Mouse (Mus musculus): ENCODE measurements around the gene Slc3a2. TPM values are rescaled to one million over a fixed set of nuclear protein-coding genes. Genes with fewer than 3 reads are reported as not detected.

The Slc3a2 gene
- 327 TPM for polyA plus RNA-seq (2014; fragmentation: Illumina TruSeq; extraction: RNeasy Lipid Tissue Mini Kit (QIAGEN cat#74804); ENCODE audit: low read depth, low replicate concordance)

GRCm38 (mm10) chr19:8722907-8723573 lies at the start of gene Slc3a2:
TSS of gene Slc3a2 (minus strand) at chr19:8723369.

DNA sequence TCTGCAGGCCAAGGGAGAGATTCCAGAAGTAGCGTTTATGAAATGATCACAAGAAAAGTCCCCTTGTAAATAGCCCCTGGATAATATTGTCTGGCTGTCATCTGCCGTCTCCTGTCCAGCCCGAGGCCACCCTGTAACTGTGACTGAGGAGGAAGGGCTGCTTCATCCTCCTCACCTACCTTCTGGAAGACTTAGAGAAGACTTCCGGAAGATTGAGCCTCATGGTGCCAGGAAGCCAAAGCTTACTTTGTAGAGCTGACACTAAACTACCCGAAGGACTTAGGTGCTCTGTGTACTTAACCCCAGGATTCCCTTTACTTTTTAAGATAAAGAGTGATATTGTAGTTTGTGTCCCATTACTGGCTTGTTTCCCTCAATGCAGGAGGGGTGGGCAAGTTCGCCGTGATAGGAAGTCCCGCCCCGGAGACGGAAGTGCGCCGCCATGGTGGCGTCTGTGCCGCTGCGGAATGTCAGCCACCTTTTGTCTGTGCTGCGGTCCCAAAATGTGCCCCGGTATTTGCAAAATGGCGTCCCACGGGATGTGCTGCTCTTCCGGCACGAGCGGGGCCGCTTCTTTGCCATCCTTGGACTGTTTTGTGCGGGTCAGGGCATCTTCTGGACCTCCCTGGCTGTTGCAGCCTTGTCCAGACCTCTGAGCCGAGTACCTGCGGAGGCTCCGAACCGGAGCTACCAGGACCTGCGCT lies 47.5 kb upstream of the Slc3a2 start, which contains the start of gene Tmem223:
TSS of gene Tmem223 (plus strand) at position 430 of the 704 bp plus-strand sequence.

DNA sequence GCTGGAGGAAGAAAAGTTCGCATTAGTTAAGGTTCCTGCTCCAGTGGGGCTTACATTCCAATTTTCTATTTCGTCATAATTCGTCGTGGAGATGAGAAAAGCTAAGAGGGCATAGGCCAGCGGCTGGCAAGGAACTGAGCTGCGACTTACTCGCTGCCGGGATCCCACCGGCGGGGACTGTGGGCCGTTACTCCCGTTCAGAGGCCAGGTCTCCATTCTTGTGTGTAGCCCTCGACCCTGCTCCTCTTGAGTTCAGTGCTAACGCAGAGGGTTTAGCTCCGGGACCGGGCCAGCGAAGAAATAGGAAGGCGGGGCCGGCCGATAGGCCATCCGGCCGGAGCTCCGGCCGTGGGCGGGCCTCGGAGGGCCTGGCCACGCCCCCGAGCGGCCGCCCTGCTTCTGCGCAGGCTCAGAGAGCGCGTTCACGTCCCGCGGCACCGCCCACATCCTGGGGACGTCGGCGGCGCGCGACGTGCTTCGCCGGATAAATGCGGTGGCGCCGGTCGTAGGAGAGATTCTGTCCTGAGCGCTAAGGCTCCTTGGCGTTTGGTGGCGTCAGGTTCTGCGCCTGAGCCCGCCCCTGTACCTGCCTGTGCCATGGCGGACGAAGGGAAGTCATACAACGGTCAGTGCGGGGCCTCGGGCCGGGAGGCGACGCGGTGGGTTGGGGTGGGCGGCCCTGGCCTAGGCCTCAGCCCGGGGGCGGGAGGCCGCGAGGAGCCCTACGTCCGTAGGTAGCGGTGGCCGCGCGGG lies 33.6 kb upstream of the Slc3a2 start, which contains the start of gene Nxf1:
TSS of gene Nxf1 (plus strand) at position 439 of the 753 bp plus-strand sequence.

DNA sequence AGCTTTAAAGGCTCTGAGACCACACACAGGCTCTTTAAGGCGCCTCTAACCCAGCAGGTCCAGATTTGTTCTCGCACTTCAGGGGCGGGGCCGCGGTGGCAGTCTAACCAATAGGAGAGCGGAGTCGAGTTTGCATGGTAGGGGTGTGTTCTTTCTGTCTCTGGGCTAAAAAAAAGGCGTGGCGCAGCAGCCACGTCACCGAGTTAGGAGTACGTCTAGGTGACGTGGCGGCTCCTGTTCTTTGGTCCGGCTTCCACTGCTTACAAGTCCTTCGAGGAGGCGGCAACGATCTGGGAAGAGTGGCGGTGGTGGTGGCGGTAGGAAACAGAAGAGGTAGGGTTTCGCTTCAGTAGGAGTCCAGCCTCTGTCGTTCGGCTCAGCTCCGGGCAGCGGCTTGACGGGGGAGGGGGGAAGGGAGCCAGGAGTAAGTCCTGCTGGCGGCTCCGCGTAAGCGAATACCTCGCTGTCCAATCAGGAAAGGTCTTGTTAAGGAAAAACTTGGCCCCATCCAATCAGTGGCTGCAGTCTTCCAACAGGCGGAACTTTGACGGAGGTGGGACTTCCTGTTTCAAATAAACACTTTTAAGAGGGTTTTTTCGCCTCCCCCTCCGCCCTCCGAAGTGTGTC lies 18.2 kb upstream of the Slc3a2 start, which contains the start of gene Stx5a:
TSS of gene Stx5a (plus strand) at position 171 of the 627 bp plus-strand sequence.

GRCm38 (mm10) chr19:8740603-8741002 lies 17.4 kb upstream of the Slc3a2 start, which contains the start of gene 1700092M07Rik:
TSS of gene 1700092M07Rik (plus strand) at chr19:8740718.

DNA sequence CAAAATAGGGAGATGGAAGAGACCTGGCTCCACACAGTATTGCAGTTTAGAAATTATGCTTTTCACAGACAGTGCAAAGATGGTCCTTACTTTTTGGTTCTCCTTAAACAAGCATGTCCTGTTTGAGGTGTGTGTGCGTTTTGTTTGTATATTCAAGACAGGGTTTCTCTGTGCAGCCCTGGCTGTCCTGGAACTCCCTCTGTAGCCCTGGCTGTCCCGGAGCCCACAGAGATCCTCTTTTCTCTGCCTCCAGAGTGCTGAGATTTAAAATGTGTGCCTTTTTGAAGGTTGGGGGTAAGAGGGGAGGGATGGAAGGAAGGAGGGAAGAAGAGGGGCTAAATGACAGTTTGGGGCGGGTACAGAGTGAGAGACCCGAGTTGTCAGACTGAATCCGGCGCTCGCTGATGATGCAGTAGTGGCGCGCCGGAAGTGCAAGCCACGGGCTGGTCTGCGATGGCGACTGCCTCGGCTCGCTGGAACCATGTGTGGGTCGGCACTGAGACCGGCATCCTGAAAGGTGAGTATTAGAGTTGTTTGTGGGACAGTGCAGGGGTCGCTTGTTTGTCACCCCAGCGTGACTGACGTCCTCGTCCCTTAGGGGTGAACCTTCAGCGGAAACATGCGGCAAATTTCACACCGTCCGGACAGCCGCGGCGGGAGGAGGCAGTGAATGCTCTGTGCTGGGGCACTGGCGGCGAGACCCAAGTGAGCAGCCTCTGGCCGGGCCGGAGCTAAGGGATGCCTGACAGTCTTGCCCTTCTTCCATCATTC lies 12.4 kb upstream of the Slc3a2 start, which contains the start of gene Wdr74:
TSS of gene Wdr74 (plus strand) at position 439 of the 771 bp plus-strand sequence.

DNA sequence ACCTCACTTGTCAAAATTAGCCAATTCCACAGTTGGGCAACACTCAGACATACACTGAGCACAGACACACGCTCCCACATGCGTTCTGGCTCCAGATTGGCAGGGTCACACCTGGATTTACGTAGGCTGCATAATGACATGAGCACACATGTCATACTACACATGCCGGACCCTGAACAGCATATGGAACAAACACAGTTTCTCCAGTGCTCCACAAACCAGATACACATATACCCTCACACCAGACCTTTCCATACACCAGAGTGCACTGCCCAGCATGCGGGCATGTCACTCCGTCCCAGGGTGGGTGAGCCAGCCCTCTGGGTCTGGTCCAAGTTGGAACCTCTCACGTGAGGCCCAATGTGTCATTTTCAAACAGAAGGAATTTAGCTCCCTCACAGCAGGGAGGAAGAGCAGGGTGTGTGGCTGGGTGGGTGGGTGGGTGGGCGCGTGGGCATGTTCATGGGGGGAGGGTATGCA lies 59.8 kb downstream of the Slc3a2 start, which contains the start of gene Chrm1:
TSS of gene Chrm1 (plus strand) at position 430 of the 480 bp plus-strand sequence.

Other genes with a start within 250 kb of the Slc3a2 start
- gene Slc22a8, start 132.1 kb downstream of the Slc3a2 start, polyA plus RNA-seq (2014; fragmentation: Illumina TruSeq; extraction: RNeasy Lipid Tissue Mini Kit (QIAGEN cat#74804); ENCODE audit: low read depth, low replicate concordance), result 0.11 TPM
- not detected for gene Slc22a6, start 105.3 kb downstream of the Slc3a2 start, polyA plus RNA-seq (2014; fragmentation: Illumina TruSeq; extraction: RNeasy Lipid Tissue Mini Kit (QIAGEN cat#74804); ENCODE audit: low read depth, low replicate concordance)
- gene Chrm1, start 59.6 kb downstream of the Slc3a2 start, polyA plus RNA-seq (2014; fragmentation: Illumina TruSeq; extraction: RNeasy Lipid Tissue Mini Kit (QIAGEN cat#74804); ENCODE audit: low read depth, low replicate concordance), result 0.06 TPM
- 31.3 TPM for gene Wdr74, start 12.5 kb upstream of the Slc3a2 start, polyA plus RNA-seq (2014; fragmentation: Illumina TruSeq; extraction: RNeasy Lipid Tissue Mini Kit (QIAGEN cat#74804); ENCODE audit: low read depth, low replicate concordance)
- 12.2 TPM for gene 1700092M07Rik, start 17.3 kb upstream of the Slc3a2 start, polyA plus RNA-seq (2014; fragmentation: Illumina TruSeq; extraction: RNeasy Lipid Tissue Mini Kit (QIAGEN cat#74804); ENCODE audit: low read depth, low replicate concordance)
- gene Stx5a, start 18.0 kb upstream of the Slc3a2 start, polyA plus RNA-seq (2014; fragmentation: Illumina TruSeq; extraction: RNeasy Lipid Tissue Mini Kit (QIAGEN cat#74804); ENCODE audit: low read depth, low replicate concordance), result 114 TPM
- 150 TPM for gene Nxf1, start 33.7 kb upstream of the Slc3a2 start, polyA plus RNA-seq (2014; fragmentation: Illumina TruSeq; extraction: RNeasy Lipid Tissue Mini Kit (QIAGEN cat#74804); ENCODE audit: low read depth, low replicate concordance)
- gene Tmem223, start 47.6 kb upstream of the Slc3a2 start, polyA plus RNA-seq (2014; fragmentation: Illumina TruSeq; extraction: RNeasy Lipid Tissue Mini Kit (QIAGEN cat#74804); ENCODE audit: low read depth, low replicate concordance), result 77.8 TPM
- 54.7 TPM for gene Tmem179b, start 51.1 kb upstream of the Slc3a2 start, polyA plus RNA-seq (2014; fragmentation: Illumina TruSeq; extraction: RNeasy Lipid Tissue Mini Kit (QIAGEN cat#74804); ENCODE audit: low read depth, low replicate concordance)
- 12.1 TPM for gene Taf6l, start 63.0 kb upstream of the Slc3a2 start, polyA plus RNA-seq (2014; fragmentation: Illumina TruSeq; extraction: RNeasy Lipid Tissue Mini Kit (QIAGEN cat#74804); ENCODE audit: low read depth, low replicate concordance)
- 104 TPM for gene Polr2g, start 75.2 kb upstream of the Slc3a2 start, polyA plus RNA-seq (2014; fragmentation: Illumina TruSeq; extraction: RNeasy Lipid Tissue Mini Kit (QIAGEN cat#74804); ENCODE audit: low read depth, low replicate concordance)
- 3.0 TPM for gene Zbtb3, start 79.2 kb upstream of the Slc3a2 start, polyA plus RNA-seq (2014; fragmentation: Illumina TruSeq; extraction: RNeasy Lipid Tissue Mini Kit (QIAGEN cat#74804); ENCODE audit: low read depth, low replicate concordance)
- 29.3 TPM for gene Ttc9c, start 96.0 kb upstream of the Slc3a2 start, polyA plus RNA-seq (2014; fragmentation: Illumina TruSeq; extraction: RNeasy Lipid Tissue Mini Kit (QIAGEN cat#74804); ENCODE audit: low read depth, low replicate concordance)
- 84.2 TPM for gene Hnrnpul2, start 96.6 kb upstream of the Slc3a2 start, polyA plus RNA-seq (2014; fragmentation: Illumina TruSeq; extraction: RNeasy Lipid Tissue Mini Kit (QIAGEN cat#74804); ENCODE audit: low read depth, low replicate concordance)
- gene AC129217.1, start 106.4 kb upstream of the Slc3a2 start, polyA plus RNA-seq (2014; fragmentation: Illumina TruSeq; extraction: RNeasy Lipid Tissue Mini Kit (QIAGEN cat#74804); ENCODE audit: low read depth, low replicate concordance), result not detected
- 161 TPM for gene Bscl2, start 114.1 kb upstream of the Slc3a2 start, polyA plus RNA-seq (2014; fragmentation: Illumina TruSeq; extraction: RNeasy Lipid Tissue Mini Kit (QIAGEN cat#74804); ENCODE audit: low read depth, low replicate concordance)
- 0.31 TPM for gene Gng3, start 115.8 kb upstream of the Slc3a2 start, polyA plus RNA-seq (2014; fragmentation: Illumina TruSeq; extraction: RNeasy Lipid Tissue Mini Kit (QIAGEN cat#74804); ENCODE audit: low read depth, low replicate concordance)
- gene Lrrn4cl, start 127.4 kb upstream of the Slc3a2 start, polyA plus RNA-seq (2014; fragmentation: Illumina TruSeq; extraction: RNeasy Lipid Tissue Mini Kit (QIAGEN cat#74804); ENCODE audit: low read depth, low replicate concordance), result 12.1 TPM
- gene Ubxn1, start 148.1 kb upstream of the Slc3a2 start, polyA plus RNA-seq (2014; fragmentation: Illumina TruSeq; extraction: RNeasy Lipid Tissue Mini Kit (QIAGEN cat#74804); ENCODE audit: low read depth, low replicate concordance), result 150 TPM
- 57.7 TPM for gene Uqcc3, start 157.6 kb upstream of the Slc3a2 start, polyA plus RNA-seq (2014; fragmentation: Illumina TruSeq; extraction: RNeasy Lipid Tissue Mini Kit (QIAGEN cat#74804); ENCODE audit: low read depth, low replicate concordance)
- gene Lbhd1, start 160.4 kb upstream of the Slc3a2 start, polyA plus RNA-seq (2014; fragmentation: Illumina TruSeq; extraction: RNeasy Lipid Tissue Mini Kit (QIAGEN cat#74804); ENCODE audit: low read depth, low replicate concordance), result 2.4 TPM
- not detected for gene Gm49403, start 160.6 kb upstream of the Slc3a2 start, polyA plus RNA-seq (2014; fragmentation: Illumina TruSeq; extraction: RNeasy Lipid Tissue Mini Kit (QIAGEN cat#74804); ENCODE audit: low read depth, low replicate concordance)
- gene 1810009A15Rik, start 165.5 kb upstream of the Slc3a2 start, polyA plus RNA-seq (2014; fragmentation: Illumina TruSeq; extraction: RNeasy Lipid Tissue Mini Kit (QIAGEN cat#74804); ENCODE audit: low read depth, low replicate concordance), result 60.0 TPM
- not detected for gene Gm49416, start 165.6 kb upstream of the Slc3a2 start, polyA plus RNA-seq (2014; fragmentation: Illumina TruSeq; extraction: RNeasy Lipid Tissue Mini Kit (QIAGEN cat#74804); ENCODE audit: low read depth, low replicate concordance)
- 12.0 TPM for gene Ints5, start 169.6 kb upstream of the Slc3a2 start, polyA plus RNA-seq (2014; fragmentation: Illumina TruSeq; extraction: RNeasy Lipid Tissue Mini Kit (QIAGEN cat#74804); ENCODE audit: low read depth, low replicate concordance)
- gene Ganab, start 174.7 kb upstream of the Slc3a2 start, polyA plus RNA-seq (2014; fragmentation: Illumina TruSeq; extraction: RNeasy Lipid Tissue Mini Kit (QIAGEN cat#74804); ENCODE audit: low read depth, low replicate concordance), result 130 TPM
- gene B3gat3, start 197.0 kb upstream of the Slc3a2 start, polyA plus RNA-seq (2014; fragmentation: Illumina TruSeq; extraction: RNeasy Lipid Tissue Mini Kit (QIAGEN cat#74804); ENCODE audit: low read depth, low replicate concordance), result 54.1 TPM
- 6.2 TPM for gene Rom1, start 206.0 kb upstream of the Slc3a2 start, polyA plus RNA-seq (2014; fragmentation: Illumina TruSeq; extraction: RNeasy Lipid Tissue Mini Kit (QIAGEN cat#74804); ENCODE audit: low read depth, low replicate concordance)
- gene Eml3, start 206.2 kb upstream of the Slc3a2 start, polyA plus RNA-seq (2014; fragmentation: Illumina TruSeq; extraction: RNeasy Lipid Tissue Mini Kit (QIAGEN cat#74804); ENCODE audit: low read depth, low replicate concordance), result 35.3 TPM
- gene Mta2, start 218.5 kb upstream of the Slc3a2 start, polyA plus RNA-seq (2014; fragmentation: Illumina TruSeq; extraction: RNeasy Lipid Tissue Mini Kit (QIAGEN cat#74804); ENCODE audit: low read depth, low replicate concordance), result 71.9 TPM
- gene Tut1, start 230.5 kb upstream of the Slc3a2 start, polyA plus RNA-seq (2014; fragmentation: Illumina TruSeq; extraction: RNeasy Lipid Tissue Mini Kit (QIAGEN cat#74804); ENCODE audit: low read depth, low replicate concordance), result 17.4 TPM
- 409 TPM for gene Eef1g, start 243.7 kb upstream of the Slc3a2 start, polyA plus RNA-seq (2014; fragmentation: Illumina TruSeq; extraction: RNeasy Lipid Tissue Mini Kit (QIAGEN cat#74804); ENCODE audit: low read depth, low replicate concordance)